Mouse (Mus musculus) testis, adult 2 months (tissue): ENCODE measurements around the gene Zdhhc17.

Experiments
- CTCF ChIP-seq: fragments of 200-500 bp; IDR thresholded peaks from 2 replicates; pipeline ENCODE4 v1.5.1; 2012; ENCODE audit warnings: low read depth, mild to moderate bottlenecking, inconsistent platforms, low read length, moderate library complexity; ENCODE audit not compliant: control insufficient read depth, insufficient read depth, insufficient replicate concordance
- POLR2A ChIP-seq: fragments of 200-500 bp; IDR thresholded peaks from 2 replicates; pipeline ENCODE4 v1.6.1; 2012; ENCODE audit warnings: low read depth, mild to moderate bottlenecking, inconsistent platforms, low read length, moderate library complexity; ENCODE audit not compliant: control insufficient read depth

- TF ChIP-seq POLR2A (no peak), CTCF (no peak)
Observed at GRCm38 (mm10) chr10:110903862-110904261, 106.1 kb downstream of the Zdhhc17 start.
